Mouse (Mus musculus): ENCODE measurements at regions not wholly inside any gene's neighbourhood (a gene's known extent, or its start where the extent isn't known, plus 50 kb on each side); places are given as distances from the start of the nearest gene placed in this dataset.

DNA sequence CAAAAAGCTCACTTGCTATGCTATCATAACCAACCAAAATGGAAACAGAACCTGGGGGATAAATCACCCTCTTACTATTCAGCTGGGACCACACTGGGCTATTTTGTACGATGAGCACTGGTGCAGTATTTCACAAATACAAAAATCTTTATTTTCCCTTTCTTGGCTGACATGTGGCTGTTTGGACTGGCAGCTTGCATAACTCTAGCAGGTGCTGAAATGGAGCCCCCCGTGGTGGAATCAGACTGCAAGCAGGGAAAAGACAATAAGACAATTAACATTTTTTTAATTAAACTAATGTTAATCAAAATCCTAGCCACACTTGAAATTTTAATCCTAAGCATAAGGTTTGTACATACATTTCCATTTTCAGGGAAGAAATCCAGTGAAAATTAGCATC lies 196.4 kb upstream of the Irx5 start:
- TF ChIP-seq CTCF (IDR thresholded peaks at IDR 0.05; ENCODE audit: low read depth) (no peak), EP300 (IDR thresholded peaks at IDR 0.05; ENCODE audit: low read depth) (no peak)

Measured in liver, postnatal 0 days (tissue).